Mouse (Mus musculus) myocyte (in vitro differentiated cells): ENCODE measurements around the gene Cox6b2.
A peak's percentile ranks its signal among the peaks of the same experiment; 100 is the strongest.

Experiments used
- MAX ChIP-seq: IDR thresholded peaks from one replicate; pipeline ENCODE4 v1.6.1; 2011; ENCODE audit warnings: low read depth, mild to moderate bottlenecking, control low read depth
- MYOD1 ChIP-seq, 3 experiments: IDR thresholded peaks; one replicate each; pipeline ENCODE4 v1.6.1; 2011; ENCODE audit warnings: control low read depth in 2 of 3, low read depth in 2 of 3, mild to moderate bottlenecking in 2 of 3, moderate library complexity in 1 of 3; ENCODE audit not compliant: insufficient read length in 2 of 3, control insufficient read depth in 1 of 3
- POLR2A ChIP-seq: IDR thresholded peaks from one replicate; pipeline ENCODE4 v1.6.1; 2011; ENCODE audit warnings: low read depth, mild to moderate bottlenecking, control low read depth, moderate library complexity; ENCODE audit not compliant: insufficient read length
- POLR2AphosphoS2 ChIP-seq: IDR thresholded peaks from one replicate; pipeline ENCODE4 v1.6.1; 2011; ENCODE audit warnings: low read depth, control low read depth; ENCODE audit not compliant: insufficient read length
- TCF12 ChIP-seq: IDR thresholded peaks from one replicate; pipeline ENCODE4 v1.6.1; 2011; ENCODE audit warnings: mild to moderate bottlenecking, control low read depth; ENCODE audit not compliant: poor library complexity, insufficient read depth, severe bottlenecking
- TCF3 ChIP-seq: IDR thresholded peaks from one replicate; pipeline ENCODE4 v1.6.1; 2011; ENCODE audit warnings: low read depth, control low read depth; ENCODE audit not compliant: insufficient read length
- USF1 ChIP-seq: IDR thresholded peaks from one replicate; pipeline ENCODE4 v1.6.1; 2011; ENCODE audit warnings: low read depth, mild to moderate bottlenecking, control low read depth, moderate library complexity

GRCm38 (mm10) chr7:4739544-4740275 is 13.2 kb downstream of the Cox6b2 start, which contains the start of gene Kmt5c:
- peak; percentile 88 for TF ChIP-seq POLR2A
- TF ChIP-seq MAX, result no peak
- TF ChIP-seq USF1, result no peak
- TF ChIP-seq POLR2AphosphoS2, result peak; percentile 87
- no peak for TF ChIP-seq MYOD1 (IDR thresholded peaks at IDR 0.05; ENCODE audit: control insufficient read depth in 1 of 3, insufficient read length in 2 of 3, low read depth in 2 of 3)
- no peak for TF ChIP-seq TCF12
- no peak for TF ChIP-seq TCF3
